Mouse (Mus musculus): ENCODE data around the gene Irs2. TPM values are rescaled to one million over a fixed set of nuclear protein-coding genes. Genes with fewer than 3 reads are reported as not detected.

Gene Irs2
- polyA plus RNA-seq, 1 experiment: 17.6 TPM

GRCm38 (mm10) chr8:10945939-10946740 lies 62.1 kb downstream of the Irs2 start:
- TF ChIP-seq CTCF (IDR thresholded peaks at IDR 0.05; ENCODE audit: borderline replicate concordance, extremely low read depth, insufficient read depth, insufficient read length): no peak
- no peak for TF ChIP-seq POLR2A (IDR thresholded peaks at IDR 0.05; ENCODE audit: borderline replicate concordance, extremely low read depth, insufficient read depth, insufficient read length, poor library complexity, severe bottlenecking)
- peak; percentile 89 for DNase-seq (ENCODE audit: low read depth)

DNA sequence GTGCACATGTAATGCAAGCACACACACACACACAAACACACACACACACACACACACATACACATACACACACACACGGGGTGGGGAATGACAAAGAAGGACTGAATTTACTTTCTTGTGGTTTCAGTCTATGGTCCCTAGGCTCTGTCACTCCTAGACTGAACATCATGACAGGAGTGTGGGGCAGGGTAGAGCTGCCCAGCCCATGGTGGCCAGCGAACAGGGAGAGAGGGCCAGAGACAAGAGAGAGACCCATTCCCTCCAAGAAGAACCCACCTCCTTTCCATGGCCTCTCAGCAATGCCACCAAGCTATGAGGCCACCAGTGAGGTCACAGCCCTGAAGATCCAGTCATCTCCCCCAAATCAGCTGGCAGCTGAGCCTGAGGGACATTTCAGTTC lies 62.8 kb downstream of the Irs2 start:
- no peak for TF ChIP-seq POLR2A (IDR thresholded peaks at IDR 0.05; ENCODE audit: borderline replicate concordance, extremely low read depth, insufficient read depth, insufficient read length, poor library complexity, severe bottlenecking)
- no peak for TF ChIP-seq CTCF (IDR thresholded peaks at IDR 0.05; ENCODE audit: borderline replicate concordance, extremely low read depth, insufficient read depth, insufficient read length)
- DNase-seq (ENCODE audit: low read depth): no peak

- no peak for TF ChIP-seq CTCF (IDR thresholded peaks at IDR 0.05; ENCODE audit: borderline replicate concordance, extremely low read depth, insufficient read depth, insufficient read length)
- TF ChIP-seq POLR2A (IDR thresholded peaks at IDR 0.05; ENCODE audit: borderline replicate concordance, extremely low read depth, insufficient read depth, insufficient read length, poor library complexity, severe bottlenecking): no peak
- DNase-seq (ENCODE audit: low read depth): no peak
Measured at GRCm38 (mm10) chr8:10943314-10944060, 64.8 kb downstream of the Irs2 start.

DNA sequence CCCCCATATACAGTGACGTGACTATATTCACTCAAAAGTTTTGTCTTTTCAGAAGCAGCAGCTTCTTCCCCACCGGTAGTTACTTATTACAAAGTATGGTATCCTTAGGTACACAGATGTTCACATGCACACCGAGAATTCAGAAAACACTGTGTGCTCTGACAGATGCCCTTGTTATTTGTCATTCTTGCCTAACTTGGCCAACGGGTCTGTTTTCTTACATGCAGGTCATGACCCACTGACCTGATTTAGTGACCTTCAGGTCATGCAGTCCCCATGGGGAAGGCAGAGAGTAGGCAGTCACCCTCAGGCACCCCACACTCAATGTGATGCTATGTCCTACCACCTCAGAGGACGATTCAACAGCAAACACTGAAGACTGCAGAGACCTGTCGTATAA lies 68.4 kb downstream of the Irs2 start:
- DNase-seq (ENCODE audit: low read depth): no peak
- TF ChIP-seq CTCF (IDR thresholded peaks at IDR 0.05; ENCODE audit: borderline replicate concordance, extremely low read depth, insufficient read depth, insufficient read length) (no peak), POLR2A (IDR thresholded peaks at IDR 0.05; ENCODE audit: borderline replicate concordance, extremely low read depth, insufficient read depth, insufficient read length, poor library complexity, severe bottlenecking) (no peak)

GRCm38 (mm10) chr8:10939210-10939782 lies 69.0 kb downstream of the Irs2 start:
- TF ChIP-seq CTCF (IDR thresholded peaks at IDR 0.05; ENCODE audit: borderline replicate concordance, extremely low read depth, insufficient read depth, insufficient read length): no peak
- TF ChIP-seq POLR2A (IDR thresholded peaks at IDR 0.05; ENCODE audit: borderline replicate concordance, extremely low read depth, insufficient read depth, insufficient read length, poor library complexity, severe bottlenecking): no peak
- DNase-seq (ENCODE audit: low read depth): no peak

DNA sequence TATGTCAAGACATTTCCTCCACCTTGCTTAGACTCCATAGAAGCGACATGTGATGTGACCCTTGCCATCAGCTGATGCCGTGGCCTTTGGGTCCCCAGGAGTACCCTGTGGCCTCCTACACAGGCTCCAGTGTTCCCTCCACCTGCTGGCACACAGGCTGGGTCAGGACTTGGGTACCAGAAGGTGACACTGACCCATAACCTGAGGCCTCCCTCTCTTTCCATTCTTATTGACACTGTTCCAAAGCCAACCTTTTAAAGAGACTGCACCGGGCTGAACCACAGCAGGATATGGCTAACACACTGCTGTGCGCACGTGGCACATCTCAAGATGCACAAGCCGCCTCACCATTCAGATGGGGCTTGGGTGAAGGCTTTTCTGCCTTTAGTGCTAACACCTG lies 70.0 kb downstream of the Irs2 start:
- DNase-seq (ENCODE audit: low read depth): no peak
- no peak for TF ChIP-seq POLR2A (IDR thresholded peaks at IDR 0.05; ENCODE audit: borderline replicate concordance, extremely low read depth, insufficient read depth, insufficient read length, poor library complexity, severe bottlenecking)
- TF ChIP-seq CTCF (IDR thresholded peaks at IDR 0.05; ENCODE audit: borderline replicate concordance, extremely low read depth, insufficient read depth, insufficient read length): no peak

- DNase-seq (ENCODE audit: low read depth): no peak
- TF ChIP-seq CTCF (IDR thresholded peaks at IDR 0.05; ENCODE audit: borderline replicate concordance, extremely low read depth, insufficient read depth, insufficient read length) (no peak), POLR2A (IDR thresholded peaks at IDR 0.05; ENCODE audit: borderline replicate concordance, extremely low read depth, insufficient read depth, insufficient read length, poor library complexity, severe bottlenecking) (no peak)
Measured at GRCm38 (mm10) chr8:10936646-10937045, 71.6 kb downstream of the Irs2 start.

- no peak for DNase-seq (ENCODE audit: low read depth)
- TF ChIP-seq CTCF (IDR thresholded peaks at IDR 0.05; ENCODE audit: borderline replicate concordance, extremely low read depth, insufficient read depth, insufficient read length) (no peak), POLR2A (IDR thresholded peaks at IDR 0.05; ENCODE audit: borderline replicate concordance, extremely low read depth, insufficient read depth, insufficient read length, poor library complexity, severe bottlenecking) (no peak)
Measured at GRCm38 (mm10) chr8:10935231-10935630, 73.0 kb downstream of the Irs2 start.
